Mouse (Mus musculus): Measurements from ENCODE around the gene Ntpcr. TPM values are rescaled to one million over a fixed set of nuclear protein-coding genes. Genes with fewer than 3 reads are reported as not detected.

Ntpcr gene
- polyA plus RNA-seq, 1 experiment from 2014 or later, result 39.8 TPM

DNA sequence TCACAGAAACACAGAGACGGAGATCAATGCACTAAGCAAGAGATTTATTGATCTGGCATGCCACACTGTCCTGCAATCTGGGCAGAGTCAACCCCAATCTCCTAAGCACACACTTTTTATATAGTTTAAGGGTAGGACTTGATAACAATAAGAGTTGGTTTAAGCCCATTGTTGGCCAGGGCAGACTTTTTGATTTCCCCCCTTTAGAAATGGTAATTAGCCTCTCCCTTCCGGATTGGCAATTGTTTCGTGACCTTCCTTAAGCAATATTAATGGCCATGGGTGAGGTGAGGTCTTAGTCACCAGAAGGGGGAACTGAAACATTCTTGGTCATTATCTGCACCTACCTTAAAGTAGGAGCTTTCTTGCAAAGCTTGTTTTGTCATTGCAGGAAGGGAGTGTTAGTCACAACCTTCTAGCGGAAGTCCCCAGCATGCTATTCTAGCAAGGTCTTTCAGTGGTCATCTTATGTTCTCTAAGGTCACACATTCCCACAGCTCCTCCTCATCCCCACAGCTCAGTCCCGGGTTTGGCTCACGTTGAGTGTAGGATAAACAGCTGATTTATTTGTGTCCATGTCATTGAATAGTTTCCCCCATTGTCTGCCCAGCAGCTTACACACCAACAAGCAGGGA lies 30.3 kb upstream of the Ntpcr start:
- 44% methylated on average over 6 of the region's 6 CpGs for WGBS

DNA sequence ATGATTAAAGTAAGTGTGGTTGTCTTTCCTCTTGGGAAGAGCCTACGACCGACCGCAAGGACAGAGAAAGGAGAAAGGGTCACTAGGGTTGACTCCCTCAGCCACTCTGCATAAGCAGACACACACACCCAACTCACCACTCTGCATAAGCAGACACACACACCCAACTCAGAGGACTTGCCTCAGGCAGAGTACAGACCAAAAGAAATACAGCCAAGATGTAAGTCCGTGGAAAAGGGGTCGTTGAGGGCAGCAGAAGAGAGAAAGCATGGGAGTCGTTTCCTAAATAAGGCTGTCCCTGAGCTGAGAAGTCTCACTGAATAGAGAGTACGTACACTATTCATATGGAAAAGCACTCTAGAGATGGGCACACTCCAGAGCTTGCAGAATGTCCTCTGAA lies 29.4 kb upstream of the Ntpcr start:
- H3K9me3 ChIP-seq (ENCODE audit: control insufficient read depth, low read length), result no peaks in the 10 kb centered on the region
- no peak overlapping the region for H3K27ac ChIP-seq (ENCODE audit: low read depth, low read length)
- 69% methylated on average over 7 of the region's 7 CpGs for WGBS
- no peak overlapping the region for H3K4me2 ChIP-seq (ENCODE audit: low read depth, low read length)
- no peak for ATAC-seq (ENCODE audit: low read depth)
- H3K4me3 ChIP-seq (ENCODE audit: low read depth, low read length), result no peak overlapping the region
- H3K9ac ChIP-seq (replicated peaks; ENCODE audit: low read depth, low read length), result no peak overlapping the region
- no peaks in the 10 kb centered on the region for H3K27me3 ChIP-seq (ENCODE audit: control insufficient read depth, insufficient read depth, low read length)
- H3K4me1 ChIP-seq (ENCODE audit: control insufficient read depth, insufficient read depth, low read length), result 0 out of 2 replicates have a peak, but pooled peaks cover 2% of the 10 kb centered on the region
- H3K36me3 ChIP-seq (ENCODE audit: control insufficient read depth, insufficient read depth, low read length), result no peaks in the 10 kb centered on the region

More for the DNA sequence above, 30.3 kb upstream of the Ntpcr start:
- ATAC-seq (ENCODE audit: low read depth), result no peak
- Histone ChIP-seq H3K4me2 (ENCODE audit: low read depth, low read length) (no peak overlapping the region), H3K27ac (ENCODE audit: low read depth, low read length) (no peak overlapping the region), H3K9ac (replicated peaks; ENCODE audit: low read depth, low read length) (no peak overlapping the region), H3K9me3 (ENCODE audit: control insufficient read depth, low read length) (no peaks in the 10 kb centered on the region), H3K27me3 (ENCODE audit: control insufficient read depth, insufficient read depth, low read length) (no peaks in the 10 kb centered on the region), H3K4me1 (ENCODE audit: control insufficient read depth, insufficient read depth, low read length) (0 out of 2 replicates have a peak, but pooled peaks cover 2% of the 10 kb centered on the region), H3K36me3 (ENCODE audit: control insufficient read depth, insufficient read depth, low read length) (no peaks in the 10 kb centered on the region), H3K4me3 (ENCODE audit: low read depth, low read length) (no peak overlapping the region)

DNA sequence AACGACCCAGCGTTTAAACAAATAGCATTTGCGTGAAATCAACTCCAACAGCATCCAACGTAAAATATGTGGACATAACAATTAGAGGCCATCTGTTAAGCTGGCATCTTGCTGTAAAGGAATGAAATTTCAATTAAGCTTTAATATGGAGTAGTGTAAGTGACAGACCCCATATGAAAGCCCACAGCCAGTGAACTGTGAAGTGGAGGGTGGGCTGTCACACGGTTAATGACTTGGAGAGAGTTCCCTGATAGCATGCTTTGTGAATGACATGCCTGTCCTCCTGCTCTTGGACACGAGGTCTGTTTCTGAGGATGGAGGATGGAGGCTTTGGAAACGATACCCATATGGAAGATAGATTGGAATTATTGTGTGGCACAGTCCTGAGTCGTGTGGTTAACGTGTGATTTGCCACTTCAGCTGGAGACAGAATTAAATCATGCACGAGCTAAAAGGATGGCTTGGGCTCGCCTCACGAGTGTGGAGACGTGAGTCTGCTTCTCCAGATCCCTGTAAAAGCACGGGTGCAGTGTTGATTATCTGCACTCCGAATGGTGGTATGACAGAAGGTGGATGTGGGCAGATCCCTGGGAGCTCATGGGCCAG lies 26.8 kb upstream of the Ntpcr start:
- peak; percentile 68 for ATAC-seq (ENCODE audit: low read depth)
- 0 out of 2 replicates have a peak, but pooled peaks cover 2% of the 10 kb centered on the region for H3K4me1 ChIP-seq (ENCODE audit: control insufficient read depth, insufficient read depth, low read length)
- H3K9ac ChIP-seq (replicated peaks; ENCODE audit: low read depth, low read length), result no peak overlapping the region
- H3K9me3 ChIP-seq (ENCODE audit: control insufficient read depth, low read length), result no peaks in the 10 kb centered on the region
- WGBS, result 41% methylated on average over 15 of the region's 15 CpGs
- H3K4me3 ChIP-seq (ENCODE audit: low read depth, low read length), result no peak overlapping the region
- H3K27ac ChIP-seq (ENCODE audit: low read depth, low read length), result 0 out of 2 replicates have a peak overlapping the region, but pooled peaks have one; percentile 28
- H3K27me3 ChIP-seq (ENCODE audit: control insufficient read depth, insufficient read depth, low read length), result no peaks in the 10 kb centered on the region
- H3K4me2 ChIP-seq (ENCODE audit: low read depth, low read length), result no peak overlapping the region
- H3K36me3 ChIP-seq (ENCODE audit: control insufficient read depth, insufficient read depth, low read length), result no peaks in the 10 kb centered on the region

DNA sequence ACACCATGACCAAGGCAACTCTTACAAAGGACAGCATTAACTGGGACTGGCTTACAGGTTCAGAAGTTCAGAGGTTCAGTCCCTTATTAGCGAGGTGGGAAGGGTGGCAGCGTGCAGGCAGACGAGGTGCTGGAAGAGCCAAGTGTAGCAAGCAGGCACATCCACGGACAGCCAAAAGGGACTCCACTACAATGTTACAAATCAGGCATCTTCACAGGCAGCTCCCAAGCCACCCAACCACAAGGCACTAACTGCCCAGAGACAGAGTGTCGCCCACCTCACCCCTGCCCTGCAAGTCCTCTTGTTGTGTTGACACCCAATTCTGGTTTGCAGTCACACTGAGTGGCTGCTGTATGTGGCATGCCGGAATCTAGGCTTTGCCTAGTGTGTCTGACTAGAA lies 25.3 kb upstream of the Ntpcr start:
- Histone ChIP-seq H3K36me3 (ENCODE audit: control insufficient read depth, insufficient read depth, low read length) (no peaks in the 10 kb centered on the region), H3K9me3 (ENCODE audit: control insufficient read depth, low read length) (no peaks in the 10 kb centered on the region), H3K4me1 (ENCODE audit: control insufficient read depth, insufficient read depth, low read length) (0 out of 2 replicates have a peak, but pooled peaks cover 2% of the 10 kb centered on the region), H3K9ac (replicated peaks; ENCODE audit: low read depth, low read length) (no peak overlapping the region), H3K27me3 (ENCODE audit: control insufficient read depth, insufficient read depth, low read length) (no peaks in the 10 kb centered on the region), H3K4me3 (ENCODE audit: low read depth, low read length) (no peak overlapping the region), H3K4me2 (ENCODE audit: low read depth, low read length) (no peak overlapping the region), H3K27ac (ENCODE audit: low read depth, low read length) (no peak overlapping the region)
- WGBS, result 90% methylated on average over 6 of the region's 6 CpGs
- no peak for ATAC-seq (ENCODE audit: low read depth)

DNA sequence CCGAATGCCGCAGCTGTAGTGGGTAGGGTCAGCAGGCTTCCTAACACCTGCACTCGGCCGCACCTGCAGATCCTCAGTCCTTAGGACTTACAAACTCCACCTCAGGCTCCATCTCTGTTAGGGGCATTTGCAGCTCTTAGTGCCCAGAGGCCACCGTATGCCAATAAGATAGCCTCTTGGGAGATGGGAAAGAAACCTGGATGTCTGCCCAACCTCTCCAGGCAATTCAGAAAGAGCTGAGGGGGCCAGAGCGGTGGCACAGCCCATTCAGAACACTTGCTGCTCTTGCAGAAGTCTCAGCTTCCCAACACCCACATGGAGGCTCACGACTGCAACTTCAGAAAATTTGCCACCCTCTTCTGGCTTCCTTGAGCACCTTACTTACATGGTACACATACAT lies 23.9 kb upstream of the Ntpcr start:
- no peak overlapping the region for H3K27ac ChIP-seq (ENCODE audit: low read depth, low read length)
- ATAC-seq (ENCODE audit: low read depth), result no peak
- H3K36me3 ChIP-seq (ENCODE audit: control insufficient read depth, insufficient read depth, low read length), result no peaks in the 10 kb centered on the region
- no peak overlapping the region for H3K4me2 ChIP-seq (ENCODE audit: low read depth, low read length)
- H3K27me3 ChIP-seq (ENCODE audit: control insufficient read depth, insufficient read depth, low read length), result no peaks in the 10 kb centered on the region
- no peak overlapping the region for H3K9ac ChIP-seq (replicated peaks; ENCODE audit: low read depth, low read length)
- H3K4me1 ChIP-seq (ENCODE audit: control insufficient read depth, insufficient read depth, low read length), result 0 out of 2 replicates have a peak, but pooled peaks cover 2% of the 10 kb centered on the region
- H3K9me3 ChIP-seq (ENCODE audit: control insufficient read depth, low read length), result no peaks in the 10 kb centered on the region
- 67% methylated on average over 7 of the region's 7 CpGs for WGBS
- no peak overlapping the region for H3K4me3 ChIP-seq (ENCODE audit: low read depth, low read length)

DNA sequence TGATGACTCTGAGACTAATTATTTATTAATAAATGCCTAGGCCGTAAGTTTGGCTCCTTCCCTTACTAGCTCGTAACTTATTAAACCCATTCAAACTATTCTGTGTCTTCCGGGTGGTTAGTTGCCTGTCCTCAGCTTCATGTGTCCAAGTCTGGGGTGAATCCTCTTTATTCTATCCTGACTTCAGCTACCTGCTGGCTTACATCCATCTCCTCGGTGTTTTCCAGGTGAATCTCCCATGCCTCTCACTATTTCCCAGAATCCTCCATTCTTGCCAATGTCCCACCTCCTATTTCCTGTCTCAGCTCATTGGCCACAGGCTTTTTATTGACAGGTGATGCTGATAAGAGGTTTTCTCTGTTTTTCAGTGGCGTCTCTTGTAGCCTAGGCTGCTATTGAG lies 20.6 kb upstream of the Ntpcr start:
- 92% methylated on average over 5 of the region's 5 CpGs for WGBS
- Histone ChIP-seq H3K4me3 (ENCODE audit: low read depth, low read length) (no peak overlapping the region), H3K27me3 (ENCODE audit: control insufficient read depth, insufficient read depth, low read length) (no peaks in the 10 kb centered on the region)

DNA sequence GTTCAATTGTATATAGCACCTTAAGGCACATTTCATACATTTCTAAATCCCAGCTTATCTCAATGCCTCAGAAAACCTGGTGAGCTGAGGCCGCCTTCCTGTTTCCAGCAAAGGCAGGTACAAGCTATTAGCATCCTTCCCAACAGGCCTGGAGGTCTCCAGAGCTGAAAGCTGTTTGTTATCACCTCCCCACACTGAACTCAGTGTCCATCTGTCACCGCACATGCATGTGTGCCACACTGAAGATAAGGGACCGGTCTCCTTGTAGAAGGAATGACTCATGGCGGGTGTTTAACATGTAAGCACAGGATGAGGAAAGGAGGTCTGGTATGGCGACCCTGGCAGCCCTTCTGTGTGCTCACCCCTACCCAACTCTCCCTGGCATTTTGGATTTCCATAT lies 18.2 kb upstream of the Ntpcr start:
- H3K4me3 ChIP-seq (ENCODE audit: low read depth, low read length), result no peak overlapping the region
- no peak for ATAC-seq (ENCODE audit: low read depth)
- no peaks in the 10 kb centered on the region for H3K27me3 ChIP-seq (ENCODE audit: control insufficient read depth, insufficient read depth, low read length)
- no peak overlapping the region for H3K4me2 ChIP-seq (ENCODE audit: low read depth, low read length)
- H3K9me3 ChIP-seq (ENCODE audit: control insufficient read depth, low read length), result no peaks in the 10 kb centered on the region
- WGBS, result 90% methylated on average over 5 of the region's 5 CpGs
- no peak overlapping the region for H3K9ac ChIP-seq (replicated peaks; ENCODE audit: low read depth, low read length)
- no peaks in the 10 kb centered on the region for H3K36me3 ChIP-seq (ENCODE audit: control insufficient read depth, insufficient read depth, low read length)
- H3K4me1 ChIP-seq (ENCODE audit: control insufficient read depth, insufficient read depth, low read length), result peaks cover 7% of the 10 kb centered on the region; the same call in 1 of the 2 replicates
- H3K27ac ChIP-seq (ENCODE audit: low read depth, low read length), result no peak overlapping the region

More for the DNA sequence above, 20.6 kb upstream of the Ntpcr start:
- no peaks in the 10 kb centered on the region for H3K4me1 ChIP-seq (ENCODE audit: control insufficient read depth, insufficient read depth, low read length)
- no peak overlapping the region for H3K4me2 ChIP-seq (ENCODE audit: low read depth, low read length)
- ATAC-seq (ENCODE audit: low read depth), result no peak
- no peak overlapping the region for H3K9ac ChIP-seq (replicated peaks; ENCODE audit: low read depth, low read length)
- H3K36me3 ChIP-seq (ENCODE audit: control insufficient read depth, insufficient read depth, low read length), result no peaks in the 10 kb centered on the region
- no peaks in the 10 kb centered on the region for H3K9me3 ChIP-seq (ENCODE audit: control insufficient read depth, low read length)
- no peak overlapping the region for H3K27ac ChIP-seq (ENCODE audit: low read depth, low read length)

DNA sequence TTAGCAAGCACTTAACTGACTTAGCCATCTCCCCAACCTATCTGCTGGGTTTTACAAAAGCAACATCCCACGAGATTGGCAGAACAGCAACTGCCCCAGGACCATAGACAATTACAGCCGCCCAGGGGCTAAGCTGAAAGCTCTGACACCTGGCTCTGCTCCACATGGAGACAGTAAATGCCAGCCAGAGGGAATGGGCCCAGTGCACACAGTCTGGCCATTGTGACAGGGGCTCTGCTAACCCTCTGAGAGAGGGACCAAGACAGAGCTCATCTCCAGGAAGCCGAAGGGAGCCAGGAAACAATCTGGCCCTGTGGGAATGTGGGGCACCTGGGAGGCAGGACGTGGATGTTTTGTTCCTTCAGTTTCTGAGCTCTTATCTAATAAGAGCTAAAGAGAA lies 13.6 kb upstream of the Ntpcr start:
- Histone ChIP-seq H3K36me3 (ENCODE audit: control insufficient read depth, insufficient read depth, low read length) (no peaks in the 10 kb centered on the region), H3K4me1 (ENCODE audit: control insufficient read depth, insufficient read depth, low read length) (peaks cover 9% of the 10 kb centered on the region; the same call in 1 of the 2 replicates), H3K9ac (replicated peaks; ENCODE audit: low read depth, low read length) (no peak overlapping the region), H3K4me2 (ENCODE audit: low read depth, low read length) (no peak overlapping the region), H3K27me3 (ENCODE audit: control insufficient read depth, insufficient read depth, low read length) (no peaks in the 10 kb centered on the region), H3K27ac (ENCODE audit: low read depth, low read length) (peak overlapping the region; percentile 28; the same call in 1 of the 2 replicates), H3K4me3 (ENCODE audit: low read depth, low read length) (no peak overlapping the region), H3K9me3 (ENCODE audit: control insufficient read depth, low read length) (no peaks in the 10 kb centered on the region)
- ATAC-seq (ENCODE audit: low read depth), result no peak
- WGBS, result 35% methylated on average over 4 of the region's 4 CpGs

DNA sequence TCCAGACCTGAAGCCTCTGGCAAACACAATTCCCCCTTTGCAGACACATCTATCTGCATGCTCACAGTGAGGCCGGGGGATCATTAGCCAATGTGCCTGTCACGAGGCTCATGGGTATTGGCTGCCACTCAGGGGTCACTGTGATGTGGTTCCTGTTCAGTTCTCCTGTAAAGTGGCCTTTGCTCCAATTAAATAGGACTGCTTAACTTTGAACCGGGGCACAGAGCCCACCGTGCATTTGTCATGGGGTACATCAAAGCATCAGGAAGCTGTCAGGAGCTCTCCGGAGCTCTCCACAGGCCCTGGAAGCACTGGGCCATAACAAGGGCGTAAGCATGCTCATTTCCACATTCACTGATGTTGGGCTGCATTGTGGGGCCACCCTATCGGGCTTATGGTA lies 13.2 kb upstream of the Ntpcr start:
- Histone ChIP-seq H3K4me1 (ENCODE audit: control insufficient read depth, insufficient read depth, low read length) (peaks cover 9% of the 10 kb centered on the region; the same call in 1 of the 2 replicates), H3K9me3 (ENCODE audit: control insufficient read depth, low read length) (no peaks in the 10 kb centered on the region), H3K4me3 (ENCODE audit: low read depth, low read length) (no peak overlapping the region), H3K9ac (replicated peaks; ENCODE audit: low read depth, low read length) (no peak overlapping the region), H3K27me3 (ENCODE audit: control insufficient read depth, insufficient read depth, low read length) (no peaks in the 10 kb centered on the region), H3K36me3 (ENCODE audit: control insufficient read depth, insufficient read depth, low read length) (no peaks in the 10 kb centered on the region), H3K4me2 (ENCODE audit: low read depth, low read length) (no peak overlapping the region), H3K27ac (ENCODE audit: low read depth, low read length) (0 out of 2 replicates have a peak overlapping the region, but pooled peaks have one; percentile 28)
- 18% methylated on average over 7 of the region's 7 CpGs for WGBS
- ATAC-seq (ENCODE audit: low read depth), result no peak

All from neural tube, embryonic 14.5 days (tissue).